Mouse (Mus musculus) E14TG2a.4 (cell line): ENCODE measurements around the gene Gfm2.

Experiments used
- CTCF ChIP-seq: conservative IDR thresholded peaks from 2 replicates; pipeline ENCODE4 v1.5.1; 2014; ENCODE audit warnings: low read length
- NANOG ChIP-seq: IDR thresholded peaks from 2 replicates; pipeline ENCODE4 v1.6.1; 2014; ENCODE audit warnings: borderline replicate concordance, low read length, mixed read lengths

DNA sequence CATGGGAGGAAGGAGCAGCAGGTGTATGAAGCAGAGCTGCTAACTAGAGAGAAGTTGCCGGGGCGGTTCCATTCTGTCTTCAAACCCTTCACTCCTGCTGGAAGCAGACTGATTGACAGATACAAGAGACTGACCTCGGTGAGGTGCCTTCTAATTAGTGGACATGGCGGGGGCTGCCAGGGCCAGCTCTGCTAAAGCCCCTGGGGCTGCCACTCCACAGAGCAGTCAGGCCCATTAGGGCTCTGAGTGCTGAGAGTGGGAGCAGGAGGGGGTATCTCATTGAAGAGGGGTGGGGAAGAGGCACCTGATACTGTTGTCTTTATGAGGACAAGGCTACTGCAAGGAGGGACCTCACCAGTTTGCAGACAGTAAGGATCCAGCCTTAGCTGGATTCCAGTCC, 77.8 kb downstream of the Gfm2 start:
- TF ChIP-seq CTCF (no peak), NANOG (no peak)
